Mouse (Mus musculus) heart, embryonic 15.5 days (tissue): Measurements from ENCODE around the gene Vps53. TPM values are rescaled to one million over a fixed set of nuclear protein-coding genes. Genes with fewer than 3 reads are reported as not detected.
A peak's percentile ranks its signal among the peaks of the same experiment; 100 is the strongest.

Experiments used
- ATAC-seq: fragments of 200-750 bp; cut with Nextera tagmentation; replicated peaks from 2 replicates; pipeline ENCODE4 v1.8.0; 2017; ENCODE audit warnings: low read depth, moderate TSS enrichment; ENCODE audit not compliant: insufficient number of reproducible peaks, insufficient read depth, low FRiP score
- H3K27ac ChIP-seq: fragments of 300-500 bp; sonication (generic); 2 replicates; pipeline ENCODE4 v1.5.1; 2015; ENCODE audit warnings: mild to moderate bottlenecking, inconsistent platforms
- H3K27me3 ChIP-seq: fragments of 300-500 bp; sonication (generic); 2 replicates; pipeline ENCODE4 v1.6.1; 2015; ENCODE audit warnings: inconsistent platforms
- H3K36me3 ChIP-seq: fragments of 300-500 bp; sonication (generic); 2 replicates; pipeline ENCODE4 v1.6.1; 2015; ENCODE audit warnings: mild to moderate bottlenecking, inconsistent platforms
- H3K4me1 ChIP-seq: fragments of 300-500 bp; sonication (generic); replicated peaks from 2 replicates; pipeline ENCODE4 v1.6.1; 2015; ENCODE audit warnings: inconsistent platforms
- H3K4me2 ChIP-seq: fragments of 300-500 bp; sonication (generic); 2 replicates; pipeline ENCODE4 v1.6.1; 2015; ENCODE audit warnings: inconsistent platforms, mild to moderate bottlenecking, moderate library complexity
- H3K4me3 ChIP-seq: fragments of 300-500 bp; sonication (generic); 2 replicates; pipeline ENCODE4 v1.5.1; 2015; ENCODE audit warnings: mild to moderate bottlenecking, inconsistent platforms
- H3K9ac ChIP-seq: fragments of 300-500 bp; sonication (generic); 2 replicates; pipeline ENCODE4 v1.6.1; 2015; ENCODE audit warnings: mild to moderate bottlenecking, inconsistent platforms
- H3K9me3 ChIP-seq: fragments of 300-500 bp; sonication (generic); replicated peaks from 2 replicates; pipeline ENCODE4 v1.6.1; 2016; ENCODE audit warnings: inconsistent platforms
- WGBS: fragments of 180-500 bp; shearing (Covaris S2); methylation state at CpG from one replicate; pipeline ENCODE4 v1.1.7; 2015; ENCODE audit warnings: mixed read lengths; 5-methylcytosine and 5-hydroxymethylcytosine counted together
- polyA plus RNA-seq: library from polyadenylated mRNA; unstranded; fragments of >200 nt; fragmentation: Nextera tagmentation; extraction: Ambion mirVana; gene quantifications from 2 replicates; pipeline ENCODE4 v1.2.1, GENCODE M21; 2015

Vps53 gene
- polyA plus RNA-seq, 1 experiment from 2014 or later = 26.0 TPM

DNA sequence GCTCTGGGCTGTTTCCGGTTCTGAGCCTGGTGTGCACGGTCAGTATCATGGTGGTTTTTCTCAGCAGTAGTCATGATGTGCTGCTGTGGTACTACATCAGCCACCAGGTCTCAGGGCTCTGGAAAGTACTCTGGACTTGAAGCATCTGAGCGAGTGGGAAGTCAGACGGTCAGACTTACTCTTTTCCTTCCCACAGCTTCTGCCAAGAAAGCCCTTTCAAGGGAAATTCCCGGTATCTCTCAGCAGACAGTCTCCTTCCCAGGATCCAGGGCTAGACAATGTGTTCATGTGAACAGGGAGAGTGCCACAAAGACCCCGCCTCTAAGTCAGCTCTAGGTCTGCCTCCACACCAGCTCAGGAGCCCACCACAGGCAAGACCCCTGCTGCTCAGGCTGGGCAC, 134.1 kb downstream of the Vps53 start:
- Histone ChIP-seq H3K27me3 (no peaks in the 10 kb centered on the region), H3K4me2 (no peak overlapping the region), H3K9me3 (no peaks in the 10 kb centered on the region), H3K4me1 (peaks cover 20% of the 10 kb centered on the region), H3K4me3 (no peak overlapping the region), H3K36me3 (no peaks in the 10 kb centered on the region), H3K27ac (0 out of 2 replicates have a peak overlapping the region, but pooled peaks have one; percentile 18), H3K9ac (no peak overlapping the region)
- no peak for ATAC-seq
- 67% methylated on average over 6 of the region's 6 CpGs for WGBS

DNA sequence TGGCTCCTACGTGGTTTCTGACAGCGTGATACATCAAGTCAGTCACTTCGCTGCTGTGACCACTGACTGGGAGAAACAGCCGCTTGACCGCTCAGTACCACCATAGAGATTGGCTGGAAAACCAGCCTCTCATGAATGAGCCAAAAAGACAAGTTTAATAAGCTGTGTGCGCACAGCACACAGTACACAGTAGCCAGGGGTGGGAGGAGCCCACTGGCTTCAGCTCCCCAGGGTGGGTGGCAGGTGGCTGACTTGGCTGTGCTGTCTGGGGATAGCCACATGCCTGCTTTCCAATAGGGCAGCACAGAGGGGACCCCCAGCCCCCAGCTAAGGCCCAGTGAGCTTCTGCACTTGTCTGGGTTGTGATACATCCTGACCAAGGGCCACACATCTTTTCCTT, 135.0 kb downstream of the Vps53 start:
- Histone ChIP-seq H3K27me3 (no peaks in the 10 kb centered on the region), H3K9ac (no peak overlapping the region), H3K36me3 (no peaks in the 10 kb centered on the region), H3K27ac (no peak overlapping the region), H3K4me1 (peaks cover 20% of the 10 kb centered on the region), H3K9me3 (no peaks in the 10 kb centered on the region), H3K4me3 (no peak overlapping the region), H3K4me2 (no peak overlapping the region)
- WGBS = 83% methylated on average over 6 of the region's 6 CpGs
- no peak for ATAC-seq

DNA sequence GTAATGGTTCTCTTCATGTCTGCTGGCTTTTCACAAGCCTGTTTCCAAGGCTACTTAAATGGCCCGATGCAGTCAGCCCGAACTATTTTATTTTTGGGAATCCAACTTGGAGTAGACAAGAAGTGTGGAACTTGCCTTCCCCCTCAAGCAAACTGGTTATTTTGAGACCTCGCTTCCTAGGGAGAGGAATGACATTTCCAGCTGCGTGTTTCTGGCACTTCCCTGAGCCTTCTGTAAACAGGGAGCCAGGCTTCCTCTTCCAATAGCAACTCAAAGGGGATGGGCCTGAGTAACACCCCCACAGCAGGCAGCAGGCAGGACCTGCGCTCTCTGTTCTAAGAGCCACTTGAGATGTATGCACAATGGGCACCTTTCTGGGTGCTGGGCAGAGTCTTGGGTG, 136.6 kb downstream of the Vps53 start:
- Histone ChIP-seq H3K4me2 (no peak overlapping the region), H3K4me3 (no peak overlapping the region), H3K27ac (peak overlapping the region; percentile 57), H3K9ac (no peak overlapping the region), H3K36me3 (no peaks in the 10 kb centered on the region), H3K9me3 (no peaks in the 10 kb centered on the region), H3K27me3 (no peaks in the 10 kb centered on the region), H3K4me1 (peaks cover 20% of the 10 kb centered on the region)
- 14% methylated on average over 5 of the region's 5 CpGs for WGBS
- peak; percentile 71; the same call in 1 of the 2 replicates for ATAC-seq

DNA sequence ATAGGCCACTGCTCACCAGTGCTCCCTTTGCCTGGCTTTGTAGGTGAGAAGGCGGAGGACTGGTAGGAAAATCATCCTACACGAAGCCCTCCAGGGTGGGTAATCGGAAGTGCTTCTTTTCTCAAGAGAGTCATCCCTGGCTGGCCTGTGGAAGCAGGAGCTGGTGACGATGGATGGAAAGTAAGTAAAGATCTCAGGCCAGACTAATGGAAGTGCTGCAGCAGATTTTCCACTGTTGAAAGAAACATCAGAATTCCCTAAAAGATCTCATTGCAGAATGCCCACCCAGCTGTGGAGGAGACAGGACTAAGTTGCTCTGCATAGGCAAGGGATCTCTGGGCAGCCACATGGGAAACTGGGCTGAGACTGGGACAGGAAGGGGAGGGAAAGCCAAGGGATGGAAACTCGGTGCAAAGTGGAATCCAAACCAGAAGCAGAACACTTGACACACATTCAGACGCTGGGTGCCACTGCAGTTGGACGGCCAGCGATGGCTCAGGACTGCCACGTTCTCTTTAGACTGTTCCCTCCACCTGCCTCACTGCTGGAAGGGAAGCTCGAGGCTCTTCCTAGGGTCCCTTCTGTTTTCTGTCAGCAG, 137.3 kb downstream of the Vps53 start:
- no peak for ATAC-seq
- WGBS = 51% methylated on average over 10 of the region's 10 CpGs
- Histone ChIP-seq H3K36me3 (no peaks in the 10 kb centered on the region), H3K4me1 (peaks cover 20% of the 10 kb centered on the region), H3K9ac (no peak overlapping the region), H3K27ac (peak overlapping the region; percentile 57), H3K4me3 (no peak overlapping the region), H3K27me3 (no peaks in the 10 kb centered on the region), H3K9me3 (no peaks in the 10 kb centered on the region), H3K4me2 (no peak overlapping the region)

DNA sequence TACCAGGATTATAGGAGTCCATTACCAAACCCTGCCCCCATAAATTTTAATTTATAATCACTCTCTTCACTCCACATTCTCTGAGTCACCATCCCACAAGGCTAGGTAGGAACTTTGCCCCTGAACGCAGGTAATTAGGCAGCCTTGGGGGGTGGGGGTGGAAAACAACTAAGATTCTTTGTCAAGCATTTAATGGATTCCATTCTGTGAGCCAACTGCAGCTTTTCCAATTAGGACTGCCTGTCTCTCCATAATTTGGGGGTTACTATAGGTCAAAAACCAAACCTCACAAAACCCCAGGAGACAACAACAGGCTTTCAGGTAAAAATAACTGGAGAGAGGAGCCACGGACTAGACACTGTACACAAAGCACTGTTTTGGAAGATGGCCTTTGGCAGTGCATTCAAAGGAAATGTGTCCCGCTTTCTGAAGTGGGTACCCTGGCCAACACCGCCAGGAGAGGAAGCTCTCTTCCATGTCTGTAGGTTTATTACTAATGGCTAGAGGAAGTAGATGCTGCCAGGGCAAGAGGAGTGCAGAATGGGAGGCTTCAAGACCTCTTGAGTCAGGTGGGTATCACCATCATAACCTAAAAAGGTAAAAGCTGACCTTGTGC, 138.6 kb downstream of the Vps53 start:
- no peak for ATAC-seq
- no peak overlapping the region for H3K27ac ChIP-seq
- H3K27me3 ChIP-seq = no peaks in the 10 kb centered on the region
- H3K9ac ChIP-seq = no peak overlapping the region
- no peak overlapping the region for H3K4me2 ChIP-seq
- H3K4me1 ChIP-seq = peaks cover 20% of the 10 kb centered on the region
- no peak overlapping the region for H3K4me3 ChIP-seq
- no peaks in the 10 kb centered on the region for H3K36me3 ChIP-seq
- 81% methylated on average over 4 of the region's 4 CpGs for WGBS
- no peaks in the 10 kb centered on the region for H3K9me3 ChIP-seq

DNA sequence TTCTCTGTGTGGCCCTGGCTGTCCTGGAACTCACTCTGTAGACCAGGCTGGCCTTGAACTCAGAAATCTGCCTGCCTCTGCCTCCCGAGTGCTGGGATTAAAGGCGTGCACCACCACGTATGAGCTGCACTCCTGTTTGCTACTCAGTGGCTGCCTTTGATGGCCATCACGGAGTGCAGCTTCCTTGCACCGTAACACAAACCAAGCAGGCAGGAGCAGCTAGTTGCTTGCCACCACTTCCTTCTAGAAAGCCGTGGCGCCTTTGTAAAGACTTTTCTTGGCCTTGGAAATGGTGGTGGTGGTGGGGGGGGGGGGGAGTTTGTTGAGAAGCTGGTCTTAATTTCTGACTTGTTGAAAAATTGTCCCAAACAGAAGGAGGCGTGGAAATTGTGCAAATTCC, 139.3 kb downstream of the Vps53 start:
- no peaks in the 10 kb centered on the region for H3K27me3 ChIP-seq
- no peak overlapping the region for H3K4me3 ChIP-seq
- no peak overlapping the region for H3K27ac ChIP-seq
- 81% methylated on average over 8 of the region's 8 CpGs for WGBS
- H3K9ac ChIP-seq = no peak overlapping the region
- ATAC-seq = no peak
- H3K9me3 ChIP-seq = no peaks in the 10 kb centered on the region
- no peak overlapping the region for H3K4me2 ChIP-seq
- peaks cover 20% of the 10 kb centered on the region for H3K4me1 ChIP-seq
- H3K36me3 ChIP-seq = no peaks in the 10 kb centered on the region

DNA sequence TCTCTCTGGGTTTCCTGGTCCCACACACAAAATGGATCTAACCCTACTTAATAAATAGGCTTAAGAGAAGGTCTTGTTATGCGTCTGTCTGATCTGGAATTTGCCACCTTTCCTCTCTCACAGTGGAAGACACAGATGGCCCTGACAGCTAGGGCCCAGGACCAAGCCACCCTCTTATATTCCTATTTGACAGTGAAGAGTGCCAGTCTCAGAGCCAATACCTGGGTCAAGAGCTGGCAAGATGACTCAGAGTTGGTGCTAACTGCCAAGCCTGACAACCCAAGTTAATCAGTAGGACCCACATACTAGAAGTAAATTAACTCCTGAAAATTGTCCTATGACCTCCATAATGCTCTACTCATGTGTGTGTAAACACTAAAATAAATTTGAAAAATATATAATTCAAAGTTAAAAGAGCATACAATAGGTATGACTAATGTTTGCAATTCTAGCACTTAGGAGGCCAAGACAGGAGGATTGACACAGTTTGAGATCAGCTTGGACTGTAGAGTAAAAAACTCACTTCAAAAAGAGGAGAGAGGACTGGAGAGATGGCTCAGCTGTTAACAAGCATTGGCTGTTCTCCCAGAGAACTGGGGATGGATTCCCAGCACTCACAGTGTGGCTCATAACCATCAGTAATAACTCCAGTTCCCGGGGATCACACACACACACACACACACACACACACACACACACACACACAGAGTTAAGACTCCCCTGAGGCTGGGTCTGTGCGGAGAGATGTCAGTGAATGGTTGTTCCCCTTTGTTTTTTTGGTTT, 140.0 kb downstream of the Vps53 start:
- Histone ChIP-seq H3K27me3 (no peaks in the 10 kb centered on the region), H3K4me1 (peaks cover 20% of the 10 kb centered on the region), H3K27ac (no peak overlapping the region), H3K36me3 (no peaks in the 10 kb centered on the region), H3K9ac (no peak overlapping the region), H3K9me3 (no peaks in the 10 kb centered on the region), H3K4me2 (no peak overlapping the region), H3K4me3 (no peak overlapping the region)
- no peak for ATAC-seq
- 77% methylated on average over 3 of the region's 3 CpGs for WGBS

DNA sequence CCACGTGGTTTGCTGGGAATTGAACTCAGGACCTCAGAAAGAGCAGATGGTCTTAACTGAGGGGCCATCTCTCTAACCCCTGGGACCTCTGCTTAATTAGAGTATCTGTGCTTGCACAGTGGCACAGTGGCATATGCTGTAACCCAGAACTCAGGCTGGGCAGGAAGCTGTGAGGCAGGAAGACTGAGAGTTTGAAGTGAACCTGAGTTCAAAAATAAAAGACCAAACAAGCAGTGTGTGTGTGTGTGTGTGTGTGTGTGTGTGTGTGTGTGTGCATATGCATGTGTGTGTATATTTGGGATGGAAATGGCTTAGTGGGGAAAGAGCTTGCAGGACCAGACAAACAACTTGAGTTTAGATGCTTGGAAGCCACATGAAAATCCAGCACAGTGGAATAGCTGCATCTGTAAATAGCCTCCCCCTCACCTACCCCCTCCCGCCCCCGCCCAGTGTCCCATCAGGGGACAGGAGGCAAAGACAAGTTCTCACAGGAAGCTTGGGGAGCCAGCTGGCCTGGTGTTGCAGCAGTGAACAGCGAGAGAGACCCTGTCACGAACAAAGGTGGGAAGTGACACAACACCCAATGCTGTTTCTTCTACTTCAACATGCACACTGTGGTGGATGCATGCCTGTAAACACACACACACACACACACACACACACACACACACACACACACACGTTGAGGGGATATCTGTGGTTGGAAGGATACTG, 141.7 kb downstream of the Vps53 start:
- Histone ChIP-seq H3K4me2 (no peak overlapping the region), H3K27me3 (no peaks in the 10 kb centered on the region), H3K4me1 (peaks cover 15% of the 10 kb centered on the region), H3K27ac (no peak overlapping the region), H3K9ac (no peak overlapping the region), H3K9me3 (no peaks in the 10 kb centered on the region), H3K36me3 (no peaks in the 10 kb centered on the region), H3K4me3 (no peak overlapping the region)
- WGBS = 40% methylated on average over 6 of the region's 6 CpGs
- ATAC-seq = no peak

DNA sequence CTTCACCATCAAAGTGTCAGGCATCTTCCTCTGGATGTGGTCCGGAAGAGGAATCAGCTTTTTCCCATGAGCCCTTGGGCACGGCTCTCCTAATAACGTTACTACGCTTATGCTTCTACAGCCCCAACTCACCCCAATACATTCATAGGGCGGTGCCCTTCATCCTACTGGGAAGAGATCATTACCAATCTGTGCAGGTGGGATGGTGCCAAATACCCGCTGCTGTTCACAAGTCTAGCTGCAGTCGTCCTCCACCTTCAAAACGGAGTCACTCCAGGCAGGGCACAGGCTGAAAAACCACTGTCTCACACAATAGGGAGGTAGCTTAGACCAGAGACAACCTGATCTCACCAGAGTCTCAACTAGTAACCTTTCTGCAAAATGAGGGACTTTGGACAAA, 144.3 kb downstream of the Vps53 start:
- H3K9ac ChIP-seq = no peak overlapping the region
- no peaks in the 10 kb centered on the region for H3K36me3 ChIP-seq
- H3K4me1 ChIP-seq = no peaks in the 10 kb centered on the region
- no peak for ATAC-seq
- H3K27me3 ChIP-seq = no peaks in the 10 kb centered on the region
- no peak overlapping the region for H3K4me3 ChIP-seq
- H3K9me3 ChIP-seq = no peaks in the 10 kb centered on the region
- H3K4me2 ChIP-seq = no peak overlapping the region
- WGBS = 85% methylated on average over 8 of the region's 8 CpGs
- H3K27ac ChIP-seq = no peak overlapping the region

DNA sequence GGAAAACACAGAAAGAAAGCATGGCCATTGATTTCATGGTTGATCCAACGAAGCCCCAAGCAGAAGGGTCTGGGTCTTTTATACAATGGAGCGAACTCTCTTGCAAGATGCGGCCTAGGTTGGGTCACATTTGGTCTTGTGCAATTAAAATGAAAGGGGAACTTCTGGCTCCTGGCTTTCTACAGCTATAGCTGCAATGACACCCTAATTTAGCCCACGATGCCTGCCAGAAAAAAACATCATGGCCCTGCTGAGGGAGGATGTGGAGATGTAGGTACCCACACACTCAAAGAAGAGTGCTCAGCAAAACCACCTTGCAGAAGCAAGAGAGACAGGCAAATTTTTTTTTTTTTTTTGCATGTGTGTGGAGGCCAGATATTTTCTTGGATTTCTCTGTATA, 145.6 kb downstream of the Vps53 start:
- Histone ChIP-seq H3K27me3 (no peaks in the 10 kb centered on the region), H3K4me3 (no peak overlapping the region), H3K4me1 (no peaks in the 10 kb centered on the region), H3K9ac (no peak overlapping the region), H3K27ac (no peak overlapping the region), H3K36me3 (no peaks in the 10 kb centered on the region), H3K4me2 (no peak overlapping the region), H3K9me3 (no peaks in the 10 kb centered on the region)
- ATAC-seq = no peak
- WGBS = 80% methylated on average over 4 of the region's 4 CpGs

DNA sequence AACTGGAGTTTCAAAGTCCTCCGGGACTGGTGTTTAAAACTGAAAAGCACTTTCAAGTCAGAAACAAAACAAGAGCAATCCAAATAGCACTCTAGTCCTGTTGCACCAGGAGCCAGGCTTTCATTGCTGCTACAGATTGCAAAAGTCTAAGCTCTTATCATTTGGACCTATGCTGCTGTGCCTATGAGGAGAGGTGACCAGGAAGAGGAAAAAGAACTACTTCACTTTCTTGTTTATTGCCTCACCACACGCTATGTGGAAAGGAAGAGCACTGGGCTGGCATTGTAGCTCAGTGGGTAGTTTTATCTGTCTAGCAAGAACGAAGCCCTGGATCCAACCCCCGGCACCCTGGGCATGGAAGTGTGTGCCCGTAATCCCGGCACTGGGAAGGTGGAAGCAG, 146.1 kb downstream of the Vps53 start:
- Histone ChIP-seq H3K27ac (no peak overlapping the region), H3K9ac (no peak overlapping the region), H3K9me3 (no peaks in the 10 kb centered on the region), H3K27me3 (no peaks in the 10 kb centered on the region), H3K36me3 (no peaks in the 10 kb centered on the region), H3K4me3 (no peak overlapping the region), H3K4me2 (no peak overlapping the region), H3K4me1 (no peaks in the 10 kb centered on the region)
- WGBS = 81% methylated on average over 6 of the region's 6 CpGs
- no peak for ATAC-seq
